Mouse (Mus musculus) gastrocnemius, postnatal 14 days (tissue): ENCODE data around the gene Mob3c. TPM values are rescaled to one million over a fixed set of nuclear protein-coding genes. Genes with fewer than 3 reads are reported as not detected.
A peak's percentile ranks its signal among the peaks of the same experiment; 100 is the strongest.

Source experiments
- DNase-seq: peaks from one replicate; pipeline ENCODE4 v3.0.0; 2021; ENCODE audit warnings: mixed read lengths
- intact Hi-C: fragments of 180-260 bp; cut with DNase I; formaldehyde crosslinking; loops from one replicate; pipeline ENCODE4 v1.15.1; 2025; ENCODE audit warnings: low total_unique reads
- long read RNA-seq, 2 experiments: library from polyadenylated mRNA; stranded (forward); transcript quantifications; one replicate each; pipeline ENCODE4 v2.0.0; 2021
- total RNA-seq, 2 experiments: library from RNA; stranded (reverse); gene quantifications; 2 replicates each; pipeline ENCODE4 v1.2.3; 2021

Mob3c gene
- total RNA-seq = 1 to 10 TPM; 2.8 to 3.4 TPM
- long read RNA-seq, experiment 1, partial matches to known transcripts = 0 of 1 reads
- long read RNA-seq, experiment 1, other reads (novel, unspliced or antisense) = 0 of 1 reads
- long read RNA-seq, experiment 2, partial matches to known transcripts = 0 of 2 reads
- long read RNA-seq, experiment 2, other reads (novel, unspliced or antisense) = 0 of 2 reads

GRCm38 (mm10) chr4:115827888-115828571 is at the start of gene Mob3c:
Gene Mob3c (plus strand): TSS chr4:115828092.
- peak; percentile 83 for DNase-seq
- intact Hi-C loops = no loop called here

- intact Hi-C loops = loop anchor here (10.0 kb wide), 1 partner anchor 45 kb away; the partner anchor contains the start of gene Efcab14
Measured at GRCm38 (mm10) chr4:115780269-115780668, 47.6 kb upstream of the Mob3c start.

GRCm38 (mm10) chr4:115780918-115781317 is 47.0 kb upstream of the Mob3c start, which contains the start of gene Tex38:
Gene Tex38 (minus strand): TSS chr4:115781018.
- no peak for DNase-seq
- intact Hi-C loops = loop anchor here (10.0 kb wide), 1 partner anchor 46 kb away; the partner anchor contains the start of gene Efcab14

More at GRCm38 (mm10) chr4:115780269-115780668, 47.6 kb upstream of the Mob3c start:
- no peak for DNase-seq

DNA sequence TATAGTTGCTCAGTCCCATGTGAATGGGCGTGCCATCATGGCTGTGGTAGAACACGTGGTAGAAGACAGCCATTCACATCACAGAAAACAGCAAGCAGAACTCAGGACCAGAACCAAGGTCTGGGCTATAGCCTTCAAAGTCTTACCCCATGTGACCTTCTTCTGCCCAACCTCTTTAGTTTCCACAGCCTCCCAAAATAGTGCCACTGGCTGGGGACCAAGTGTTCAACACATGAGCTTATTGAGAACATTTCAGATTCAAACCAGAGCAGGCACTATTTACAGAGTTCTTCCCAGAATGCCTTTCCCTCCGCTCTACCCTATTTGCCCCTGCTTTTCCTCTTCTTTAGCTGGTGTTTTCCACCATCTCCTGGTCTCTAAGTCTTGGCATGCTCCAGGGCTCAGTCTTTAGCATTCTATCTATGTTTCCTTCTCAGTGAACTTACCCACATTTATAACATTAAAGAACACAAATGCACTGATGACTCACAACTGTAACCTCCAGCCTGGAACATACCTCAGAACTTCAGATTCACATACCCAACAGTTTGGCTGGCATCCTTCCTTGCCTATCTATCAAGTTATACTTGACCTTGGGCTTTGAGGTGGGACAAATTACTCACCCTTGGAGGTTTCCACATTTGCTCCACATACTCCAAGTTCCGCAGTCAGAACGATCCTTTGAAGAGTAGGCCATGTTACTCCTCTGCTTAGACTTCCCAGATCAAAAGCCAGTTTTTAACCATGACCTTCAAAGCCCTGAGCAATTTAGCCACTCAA is 45.7 kb upstream of the Mob3c start:
- no peak for DNase-seq
- intact Hi-C loops = loop anchor here (10.0 kb wide), 1 partner anchor 47 kb away; the partner anchor contains the start of gene Efcab14

DNA sequence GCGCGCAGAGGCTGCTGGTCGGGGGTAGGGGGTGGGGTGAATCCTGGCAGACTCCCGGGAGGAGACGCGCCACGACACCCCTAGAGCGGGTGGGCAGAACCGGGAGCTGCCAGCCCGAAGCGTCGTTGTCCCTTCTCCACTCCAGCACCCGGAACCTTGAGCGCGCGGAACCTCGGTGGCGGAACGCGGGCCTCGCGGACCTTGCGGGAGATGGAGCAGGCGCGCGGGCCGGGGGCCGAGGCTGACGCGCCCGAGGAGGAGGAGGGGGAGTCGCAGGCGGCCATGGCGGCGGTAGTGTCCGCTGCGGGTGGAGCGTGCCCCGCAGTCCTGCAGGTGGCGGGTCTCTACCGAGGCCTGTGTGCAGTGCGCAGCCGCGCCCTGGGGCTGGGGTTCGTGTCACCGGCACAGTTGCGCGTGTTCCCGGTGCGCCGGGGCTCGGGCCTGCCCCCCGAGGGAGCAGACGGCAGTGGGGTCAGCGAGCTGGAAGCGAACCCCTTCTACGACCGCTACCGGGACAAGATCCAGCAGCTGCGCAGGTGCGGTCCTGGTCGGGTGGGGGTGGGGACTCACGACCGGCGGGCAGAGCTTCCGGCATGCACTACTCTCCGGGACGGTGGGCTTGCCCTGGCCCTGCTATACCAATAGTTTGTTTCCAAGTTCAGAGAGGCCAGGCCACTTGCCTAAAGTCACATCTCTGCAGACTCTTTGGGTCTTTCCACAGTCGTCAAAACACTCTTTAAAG is 43.0 kb upstream of the Mob3c start, which contains the start of gene Atpaf1:
TSS of gene Atpaf1 (plus strand) at position 44 of the 742 bp plus-strand sequence.
- intact Hi-C loops = loop anchor here (10.0 kb wide), 1 partner anchor 50 kb away; the partner anchor contains the start of gene Efcab14
- DNase-seq = peak; percentile 77

GRCm38 (mm10) chr4:115785511-115786034 is 42.3 kb upstream of the Mob3c start:
- intact Hi-C loops = loop anchor here (10.0 kb wide), 1 partner anchor 51 kb away; the partner anchor contains the start of gene Efcab14
- DNase-seq = no peak

- DNase-seq = no peak
- intact Hi-C loops = no loop called here
Measured at GRCm38 (mm10) chr4:115790864-115791263, 37.0 kb upstream of the Mob3c start.

- intact Hi-C loops = no loop called here
Measured at GRCm38 (mm10) chr4:115795360-115795759, 32.5 kb upstream of the Mob3c start.

DNA sequence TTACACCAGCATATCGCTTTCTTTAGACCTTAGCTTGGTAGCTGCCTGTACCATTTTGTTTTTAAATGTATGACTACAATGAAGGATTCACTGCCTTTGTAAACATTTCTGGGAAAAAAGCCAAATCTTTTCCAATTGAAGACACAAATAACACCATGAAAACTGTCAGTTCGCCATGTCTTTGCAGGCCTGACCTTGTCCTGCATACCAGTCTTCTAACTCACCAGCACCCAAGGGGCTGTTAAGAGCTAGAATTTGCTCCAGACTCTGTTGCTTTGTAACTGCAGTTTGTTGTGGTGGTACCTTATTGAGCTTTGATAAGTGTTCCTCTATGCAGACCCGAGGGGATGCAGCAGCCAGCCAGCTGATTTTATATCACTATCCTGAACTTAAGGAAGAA is 27.9 kb upstream of the Mob3c start:
- no peak for DNase-seq
- intact Hi-C loops = no loop called here

More at GRCm38 (mm10) chr4:115795360-115795759, 32.5 kb upstream of the Mob3c start:
- DNase-seq = no peak

DNA sequence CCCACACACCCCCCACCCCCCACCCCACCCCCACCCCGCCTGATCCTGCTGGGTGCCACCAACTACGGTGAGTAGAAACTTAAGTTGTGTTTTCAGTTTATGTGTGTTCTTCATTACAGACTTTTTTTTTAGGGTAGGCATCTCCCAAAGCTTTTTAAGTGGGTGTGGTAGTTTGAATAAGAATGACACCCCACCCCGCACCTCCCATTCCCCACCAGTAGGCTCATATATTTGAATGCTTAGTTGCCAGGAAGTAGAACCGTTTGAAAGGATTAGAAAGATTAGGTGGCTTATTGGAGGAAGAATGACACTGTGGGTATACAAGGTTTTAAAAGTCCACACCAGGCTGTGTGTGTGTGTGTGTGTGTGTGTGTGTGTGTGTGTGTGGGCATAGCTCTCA is 15.6 kb upstream of the Mob3c start:
- intact Hi-C loops = no loop called here

GRCm38 (mm10) chr4:115815606-115816005 is 12.3 kb upstream of the Mob3c start:
- intact Hi-C loops = no loop called here
- DNase-seq = no peak

More for the DNA sequence above, 15.6 kb upstream of the Mob3c start:
- DNase-seq = no peak

- DNase-seq = no peak
- intact Hi-C loops = no loop called here
Measured at GRCm38 (mm10) chr4:115820199-115820598, 7.7 kb upstream of the Mob3c start.

DNA sequence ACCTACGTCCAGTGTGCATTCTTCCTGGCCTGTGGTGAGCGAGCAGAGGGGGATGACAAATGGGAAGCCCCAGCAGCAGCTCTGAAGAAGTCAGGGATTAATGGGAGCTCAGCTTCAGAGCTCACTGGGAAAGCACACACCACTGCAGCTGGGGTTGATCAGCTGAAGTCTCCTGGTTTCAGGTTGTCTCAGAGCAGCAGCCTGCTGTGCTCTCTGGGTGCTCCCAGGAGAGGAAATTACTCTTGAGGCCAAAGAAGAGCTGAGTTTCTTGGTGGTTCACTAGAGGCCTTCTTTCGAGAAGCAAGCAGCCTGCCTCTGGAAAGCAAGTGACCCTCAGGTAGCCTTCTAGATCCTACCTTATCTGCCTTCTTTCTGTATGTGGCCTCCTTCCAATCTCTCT is 6.9 kb upstream of the Mob3c start:
- no peak for DNase-seq
- intact Hi-C loops = no loop called here

DNA sequence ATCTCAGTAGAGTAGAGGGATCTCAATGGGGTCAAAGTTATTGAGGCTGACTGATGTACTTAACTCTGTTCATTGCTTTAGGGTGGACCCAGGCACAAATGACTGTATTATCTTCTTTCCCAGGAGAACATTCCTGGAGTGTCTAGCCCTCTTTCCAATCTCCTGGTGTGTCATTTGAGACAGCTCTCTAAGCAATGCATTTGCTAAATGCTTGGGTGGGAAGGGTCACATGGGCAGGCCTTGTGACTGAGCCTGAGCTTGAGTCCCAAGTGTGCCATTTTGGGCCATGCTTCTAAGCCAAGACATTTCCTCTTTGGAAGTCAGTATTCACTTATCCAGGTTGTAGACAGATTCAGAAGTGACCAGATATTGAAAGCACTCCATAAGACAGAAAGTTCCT is 6.5 kb upstream of the Mob3c start:
- DNase-seq = no peak
- intact Hi-C loops = no loop called here

GRCm38 (mm10) chr4:115821928-115822327 is 6.0 kb upstream of the Mob3c start:
- intact Hi-C loops = no loop called here
- no peak for DNase-seq

DNA sequence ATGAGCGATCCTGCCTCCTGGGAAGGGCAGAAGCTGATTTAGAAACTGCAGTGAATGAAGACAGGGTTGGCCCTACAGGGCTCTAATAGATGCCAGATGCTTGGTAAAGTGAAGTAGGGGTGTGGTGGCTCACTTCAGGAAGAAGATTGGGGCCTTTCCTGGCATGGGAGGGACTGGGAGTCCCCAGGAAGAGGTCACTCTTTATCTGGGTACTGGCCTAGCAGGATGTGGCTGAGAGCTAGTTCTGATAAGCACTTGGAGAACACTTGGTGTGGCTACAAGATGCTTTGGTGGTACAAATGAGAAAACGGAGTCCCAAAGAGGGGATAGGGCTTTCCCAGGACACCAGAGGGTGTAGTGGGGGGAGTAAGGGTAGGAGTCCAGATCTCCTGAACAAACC is 3.7 kb upstream of the Mob3c start:
- DNase-seq = no peak
- intact Hi-C loops = no loop called here

GRCm38 (mm10) chr4:115825271-115825670 is 2.6 kb upstream of the Mob3c start:
- DNase-seq = no peak
- intact Hi-C loops = no loop called here

DNA sequence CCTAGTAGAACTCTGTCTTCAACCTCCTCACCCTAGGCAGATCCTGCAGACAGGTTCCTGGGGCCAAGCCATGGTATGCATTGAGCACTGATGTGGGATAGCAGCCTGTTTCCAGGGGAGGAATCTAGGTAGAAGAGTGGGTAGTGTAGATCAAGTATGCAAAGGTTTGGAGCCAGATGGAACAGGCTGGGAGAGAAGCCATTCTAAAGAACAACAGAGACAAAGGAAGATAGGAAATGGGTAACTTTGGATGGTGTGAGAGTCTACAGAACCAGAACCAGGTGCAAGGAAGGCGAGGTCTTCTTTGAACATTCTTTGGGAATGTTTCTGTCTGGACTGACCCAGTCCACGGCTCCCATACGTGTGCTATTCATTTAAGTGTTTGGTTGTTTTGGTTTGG is 826 bp upstream of the Mob3c start:
- intact Hi-C loops = no loop called here
- DNase-seq = no peak

DNA sequence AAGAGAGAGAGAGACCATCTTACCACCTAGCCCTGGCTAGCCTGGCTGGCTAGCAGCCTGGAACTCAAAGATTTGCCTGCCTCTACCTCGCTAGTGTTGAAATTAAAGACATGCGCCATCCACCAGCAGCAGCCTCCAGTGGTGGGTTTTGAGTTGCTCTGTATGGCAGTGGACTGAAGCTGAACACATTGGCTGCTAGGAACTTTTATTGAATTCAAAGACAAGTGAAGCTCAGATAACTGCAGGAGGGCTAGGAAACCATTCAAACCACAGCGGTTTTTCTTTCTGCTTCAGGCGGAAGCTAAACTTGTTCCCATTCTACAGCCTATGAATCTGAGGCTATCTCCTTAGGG is 381 bp upstream of the Mob3c start:
- intact Hi-C loops = no loop called here

More for the DNA sequence above, 381 bp upstream of the Mob3c start:
- DNase-seq = no peak
